Mouse (Mus musculus) embryonic facial prominence, embryonic 13.5 days (tissue): ENCODE data around the gene Negr1. TPM values are rescaled to one million over a fixed set of nuclear protein-coding genes. Genes with fewer than 3 reads are reported as not detected.
A peak's percentile ranks its signal among the peaks of the same experiment; 100 is the strongest.

Experiments
- ATAC-seq: fragments of 200-750 bp; cut with Nextera tagmentation; 2 replicates; pipeline ENCODE4 v1.8.0; 2017; ENCODE audit warnings: low read depth; ENCODE audit not compliant: insufficient number of reproducible peaks, insufficient read depth, low FRiP score, low TSS enrichment
- H3K27ac ChIP-seq: fragments of 300-500 bp; sonication (generic); 2 replicates; pipeline ENCODE4 v1.5.1; 2015; ENCODE audit warnings: moderate library complexity, mild to moderate bottlenecking, inconsistent platforms
- H3K27me3 ChIP-seq: fragments of 300-500 bp; sonication (generic); 2 replicates; pipeline ENCODE4 v1.6.1; 2015; ENCODE audit warnings: mild to moderate bottlenecking, inconsistent platforms
- H3K36me3 ChIP-seq: fragments of 300-500 bp; sonication (generic); 2 replicates; pipeline ENCODE4 v1.6.1; 2015; ENCODE audit warnings: mild to moderate bottlenecking, inconsistent platforms
- H3K4me1 ChIP-seq: fragments of 300-500 bp; sonication (generic); 2 replicates; pipeline ENCODE4 v1.6.1; 2015; ENCODE audit warnings: inconsistent platforms
- H3K4me2 ChIP-seq: fragments of 300-500 bp; sonication (generic); 2 replicates; pipeline ENCODE4 v1.6.1; 2015; ENCODE audit warnings: moderate library complexity, mild to moderate bottlenecking, inconsistent platforms
- H3K4me3 ChIP-seq: fragments of 300-500 bp; sonication (generic); 2 replicates; pipeline ENCODE4 v1.5.1; 2015; ENCODE audit warnings: mild to moderate bottlenecking, inconsistent platforms
- H3K9ac ChIP-seq: fragments of 300-500 bp; sonication (generic); 2 replicates; pipeline ENCODE4 v1.6.1; 2015; ENCODE audit warnings: mild to moderate bottlenecking, inconsistent platforms
- H3K9me3 ChIP-seq: fragments of 300-500 bp; sonication (generic); 2 replicates; pipeline ENCODE4 v1.6.1; 2016; ENCODE audit warnings: inconsistent platforms
- WGBS: fragments of 180-500 bp; shearing (Covaris S2); methylation state at CpG from one replicate; pipeline ENCODE4 v1.1.7; 2015; ENCODE audit warnings: mixed read lengths; 5-methylcytosine and 5-hydroxymethylcytosine counted together
- polyA plus RNA-seq: library from polyadenylated mRNA; unstranded; fragments of >200 nt; fragmentation: Nextera tagmentation; extraction: Ambion mirVana; gene quantifications from 2 replicates; pipeline ENCODE4 v1.2.1, GENCODE M21; 2015

Negr1 gene
- polyA plus RNA-seq, 1 experiment from 2014 or later, result 5.1 TPM

- H3K27ac ChIP-seq, result no peak overlapping the region
- no peak overlapping the region for H3K4me3 ChIP-seq
- no peaks in the 10 kb centered on the region for H3K9me3 ChIP-seq
- H3K4me1 ChIP-seq, result no peaks in the 10 kb centered on the region
- no peak for ATAC-seq
- H3K4me2 ChIP-seq, result no peak overlapping the region
- H3K9ac ChIP-seq, result no peak overlapping the region
- no peaks in the 10 kb centered on the region for H3K27me3 ChIP-seq
- H3K36me3 ChIP-seq, result no peaks in the 10 kb centered on the region
Measured at GRCm38 (mm10) chr3:156816938-156817337, 255.3 kb downstream of the Negr1 start.

GRCm38 (mm10) chr3:156817452-156817851 is 255.9 kb downstream of the Negr1 start:
- no peaks in the 10 kb centered on the region for H3K4me1 ChIP-seq
- no peaks in the 10 kb centered on the region for H3K9me3 ChIP-seq
- 50% methylated on average over 6 of the region's 6 CpGs for WGBS
- no peak overlapping the region for H3K27ac ChIP-seq
- no peak overlapping the region for H3K9ac ChIP-seq
- H3K36me3 ChIP-seq, result no peaks in the 10 kb centered on the region
- H3K4me2 ChIP-seq, result no peak overlapping the region
- H3K27me3 ChIP-seq, result no peaks in the 10 kb centered on the region
- no peak overlapping the region for H3K4me3 ChIP-seq
- ATAC-seq, result no peak

GRCm38 (mm10) chr3:156823039-156823438 is 261.4 kb downstream of the Negr1 start:
- H3K27me3 ChIP-seq, result no peaks in the 10 kb centered on the region
- no peaks in the 10 kb centered on the region for H3K9me3 ChIP-seq
- H3K9ac ChIP-seq, result no peak overlapping the region
- H3K36me3 ChIP-seq, result no peaks in the 10 kb centered on the region
- no peaks in the 10 kb centered on the region for H3K4me1 ChIP-seq
- no peak for ATAC-seq
- WGBS, result 80% methylated on average over 3 of the region's 3 CpGs
- H3K4me2 ChIP-seq, result no peak overlapping the region
- H3K4me3 ChIP-seq, result no peak overlapping the region
- no peak overlapping the region for H3K27ac ChIP-seq

- H3K4me1 ChIP-seq, result no peaks in the 10 kb centered on the region
- WGBS, result 57% methylated on average over 3 of the region's 3 CpGs
- ATAC-seq, result no peak
- H3K27me3 ChIP-seq, result no peaks in the 10 kb centered on the region
- H3K9ac ChIP-seq, result no peak overlapping the region
- no peak overlapping the region for H3K4me2 ChIP-seq
- H3K9me3 ChIP-seq, result no peaks in the 10 kb centered on the region
- no peaks in the 10 kb centered on the region for H3K36me3 ChIP-seq
- no peak overlapping the region for H3K27ac ChIP-seq
- H3K4me3 ChIP-seq, result no peak overlapping the region
Measured at GRCm38 (mm10) chr3:156833920-156834319, 272.3 kb downstream of the Negr1 start.

- H3K4me3 ChIP-seq, result no peak overlapping the region
- no peak overlapping the region for H3K9ac ChIP-seq
- no peak overlapping the region for H3K4me2 ChIP-seq
- no peaks in the 10 kb centered on the region for H3K27me3 ChIP-seq
- no peaks in the 10 kb centered on the region for H3K9me3 ChIP-seq
- H3K4me1 ChIP-seq, result no peaks in the 10 kb centered on the region
- no peak for ATAC-seq
- H3K36me3 ChIP-seq, result no peaks in the 10 kb centered on the region
- 78% methylated on average over 2 of the region's 2 CpGs for WGBS
- H3K27ac ChIP-seq, result no peak overlapping the region
Measured at GRCm38 (mm10) chr3:156838550-156838949, 277.0 kb downstream of the Negr1 start.

GRCm38 (mm10) chr3:156848385-156848784 is 286.8 kb downstream of the Negr1 start:
- Histone ChIP-seq H3K4me3 (no peak overlapping the region), H3K27ac (no peak overlapping the region), H3K36me3 (no peaks in the 10 kb centered on the region), H3K27me3 (no peaks in the 10 kb centered on the region), H3K9ac (no peak overlapping the region), H3K4me2 (no peak overlapping the region), H3K9me3 (no peaks in the 10 kb centered on the region), H3K4me1 (no peaks in the 10 kb centered on the region)
- 59% methylated on average over 2 of the region's 2 CpGs for WGBS
- no peak for ATAC-seq

GRCm38 (mm10) chr3:156851921-156852320 is 290.3 kb downstream of the Negr1 start:
- H3K9ac ChIP-seq, result no peak overlapping the region
- whole genome bisulfite sequencing, result 77% methylated on average over 3 of the region's 3 CpGs
- no peaks in the 10 kb centered on the region for H3K9me3 ChIP-seq
- no peak overlapping the region for H3K27ac ChIP-seq
- no peaks in the 10 kb centered on the region for H3K27me3 ChIP-seq
- H3K36me3 ChIP-seq, result no peaks in the 10 kb centered on the region
- H3K4me2 ChIP-seq, result no peak overlapping the region
- no peaks in the 10 kb centered on the region for H3K4me1 ChIP-seq
- no peak overlapping the region for H3K4me3 ChIP-seq
- ATAC-seq, result no peak

GRCm38 (mm10) chr3:156870239-156870921 is 308.8 kb downstream of the Negr1 start:
- Histone ChIP-seq H3K4me3 (no peak overlapping the region), H3K4me2 (no peak overlapping the region), H3K36me3 (no peaks in the 10 kb centered on the region), H3K27ac (no peak overlapping the region), H3K27me3 (no peaks in the 10 kb centered on the region), H3K4me1 (peaks cover 4% of the 10 kb centered on the region; the same call in 1 of the 2 replicates), H3K9ac (no peak overlapping the region), H3K9me3 (no peaks in the 10 kb centered on the region)
- 0 out of 2 replicates have a peak, but pooled peaks have one; percentile 62 for ATAC-seq
- WGBS, result 55% methylated on average over 3 of the region's 3 CpGs

GRCm38 (mm10) chr3:156870922-156871257 is 309.3 kb downstream of the Negr1 start:
- Histone ChIP-seq H3K9me3 (no peaks in the 10 kb centered on the region), H3K4me2 (no peak overlapping the region), H3K27ac (no peak overlapping the region), H3K4me3 (no peak overlapping the region), H3K36me3 (no peaks in the 10 kb centered on the region), H3K9ac (no peak overlapping the region), H3K27me3 (no peaks in the 10 kb centered on the region), H3K4me1 (peaks cover 4% of the 10 kb centered on the region; the same call in 1 of the 2 replicates)
- no peak for ATAC-seq
- 40% methylated on average over 2 of the region's 2 CpGs for WGBS

- Histone ChIP-seq H3K27me3 (no peaks in the 10 kb centered on the region), H3K4me1 (peaks cover 4% of the 10 kb centered on the region; the same call in 1 of the 2 replicates), H3K4me3 (no peak overlapping the region), H3K4me2 (no peak overlapping the region), H3K27ac (no peak overlapping the region), H3K36me3 (no peaks in the 10 kb centered on the region), H3K9ac (no peak overlapping the region), H3K9me3 (no peaks in the 10 kb centered on the region)
- ATAC-seq, result no peak
- 67% methylated on average over 6 of the region's 6 CpGs for WGBS
Measured at GRCm38 (mm10) chr3:156871641-156872196, 310.1 kb downstream of the Negr1 start.

GRCm38 (mm10) chr3:156876551-156876950 is 315.0 kb downstream of the Negr1 start:
- no peaks in the 10 kb centered on the region for H3K4me1 ChIP-seq
- H3K4me2 ChIP-seq, result no peak overlapping the region
- H3K27me3 ChIP-seq, result no peaks in the 10 kb centered on the region
- no peaks in the 10 kb centered on the region for H3K36me3 ChIP-seq
- no peak for ATAC-seq
- H3K9ac ChIP-seq, result no peak overlapping the region
- no peak overlapping the region for H3K27ac ChIP-seq
- no peak overlapping the region for H3K4me3 ChIP-seq
- 61% methylated on average over 1 of the region's 1 CpGs for WGBS
- no peaks in the 10 kb centered on the region for H3K9me3 ChIP-seq

GRCm38 (mm10) chr3:156882129-156882528 is 320.5 kb downstream of the Negr1 start:
- H3K9ac ChIP-seq, result no peak overlapping the region
- H3K4me2 ChIP-seq, result no peak overlapping the region
- WGBS, result 78% methylated on average over 3 of the region's 3 CpGs
- ATAC-seq, result no peak
- H3K4me1 ChIP-seq, result no peaks in the 10 kb centered on the region
- H3K36me3 ChIP-seq, result no peaks in the 10 kb centered on the region
- no peak overlapping the region for H3K4me3 ChIP-seq
- no peak overlapping the region for H3K27ac ChIP-seq
- H3K27me3 ChIP-seq, result no peaks in the 10 kb centered on the region
- no peaks in the 10 kb centered on the region for H3K9me3 ChIP-seq
